ENCODE assay signal across 17 mouse cellular contexts in genomic region chr12:106001775-106002174, GRCm38 (mm10). TPM values are rescaled to one million over a fixed set of nuclear protein-coding genes. Genes with fewer than 3 reads are reported as not detected.
DNase-seq lines count a peak whose midpoint lies in the region; ATAC-seq and TF ChIP-seq lines count a peak whose summit lies in the region.
"Had no signal": no experiment of that assay in that cellular context is flagged by ENCODE, and none has a peak within 500 bp of the region (broad histone marks: within the 10 kb centered on the region; RNA-seq: fewer than 3 reads in every experiment).

No protein-coding gene starts in this region.

- no peak overlapping the region for H3K27ac ChIP-seq in stomach, postnatal 0 days (replicated peaks)
- H3K27ac ChIP-seq: forebrain, embryonic 15.5 days; heart, embryonic 13.5 days; hindbrain, embryonic 14.5 days; neural tube, embryonic 13.5 days had no signal

- H3K4me2 ChIP-seq in stomach, postnatal 0 days (replicated peaks; ENCODE audit: low read depth) = no peak overlapping the region
- H3K4me2 ChIP-seq: forebrain, embryonic 15.5 days; heart, embryonic 13.5 days; hindbrain, embryonic 14.5 days; neural tube, embryonic 13.5 days had no signal

- TF ChIP-seq CTCF in stomach, postnatal 0 days (IDR thresholded peaks at IDR 0.05; ENCODE audit: low read depth) = peak; percentile 22

- TF ChIP-seq EP300 in stomach, postnatal 0 days (optimal IDR thresholded peaks at IDR 0.05) = no peak

- H3K36me3 ChIP-seq in stomach, postnatal 0 days (ENCODE audit: control insufficient read depth, insufficient read depth, low read length) = no peaks in the 10 kb centered on the region
- H3K36me3 ChIP-seq: forebrain, embryonic 15.5 days; heart, embryonic 13.5 days; neural tube, embryonic 13.5 days had no signal

- DNase-seq in cerebellum, postnatal 10 days = peak; percentile 37 to 59
- DNase-seq in cerebellum, postnatal 36 days = no peak
- peak; percentile 60 for DNase-seq in layer of hippocampus, adult 11-12 months (ENCODE audit: low spot score)
- no peak for DNase-seq in layer of hippocampus, postnatal 25 days (ENCODE audit: extremely low spot score in 1 of 2, low spot score in 1 of 2)
- peak; percentile 36 for DNase-seq in retina, postnatal 1 day
- no peak for DNase-seq in retina, embryonic 14.5 days (ENCODE audit: low spot score)
- no peak for DNase-seq in stomach, postnatal 0 days (ENCODE audit: low spot score)
- DNase-seq in kidney, adult 11 months = no peak
- DNase-seq: cerebellum, adult 18-20 months; gastrocnemius, postnatal 25 days; kidney, postnatal 10 days; thymus, adult 2 months had no signal

- ATAC-seq in stomach, postnatal 0 days (ENCODE audit: low FRiP score, low TSS enrichment) = no peak
- ATAC-seq: forebrain, embryonic 15.5 days; intestine, postnatal 0 days had no signal

- no peaks in the 10 kb centered on the region for H3K4me1 ChIP-seq in stomach, postnatal 0 days (replicated peaks; ENCODE audit: control insufficient read depth, insufficient read depth)
- H3K4me1 ChIP-seq: heart, embryonic 13.5 days had no signal

- H3K27me3 ChIP-seq in stomach, postnatal 0 days (ENCODE audit: control insufficient read depth, insufficient read depth, low read length) = no peaks in the 10 kb centered on the region
- H3K27me3 ChIP-seq: forebrain, embryonic 15.5 days; heart, embryonic 13.5 days; neural tube, embryonic 13.5 days had no signal

- H3K9ac ChIP-seq in stomach, postnatal 0 days (ENCODE audit: low read length) = no peak overlapping the region
- H3K9ac ChIP-seq: forebrain, embryonic 15.5 days; heart, embryonic 13.5 days; hindbrain, embryonic 14.5 days; neural tube, embryonic 13.5 days had no signal

- no peak overlapping the region for H3K4me3 ChIP-seq in stomach, postnatal 0 days (ENCODE audit: low read depth, low read length)
- H3K4me3 ChIP-seq: forebrain, embryonic 15.5 days; heart, embryonic 13.5 days; neural tube, embryonic 13.5 days had no signal

- no peaks in the 10 kb centered on the region for H3K9me3 ChIP-seq in stomach, postnatal 0 days (ENCODE audit: control insufficient read depth, low read length)
- H3K9me3 ChIP-seq: forebrain, embryonic 15.5 days; heart, embryonic 13.5 days; neural tube, embryonic 13.5 days had no signal

- 49% methylated on average over 8 of the region's 8 CpGs for WGBS in stomach, postnatal 0 days

RNA-seq across cellular contexts. Expression of gene Vrk1, which starts 8.3 kb away (rescaled TPM):
- total RNA-seq in layer of hippocampus, postnatal 25 days (2021) = 10 to 100 TPM; 16.6 to 17.7 TPM
- polyA plus RNA-seq in stomach, postnatal 0 days (2015; fragmentation: Nextera tagmentation; extraction: Ambion mirVana) = 23.9 and 26.7 TPM in 2 replicates

Comparison
In these comparisons a context has a peak if more than half of its experiments do, and no peak if none do; other contexts are left out.
1. DNase-seq: peak in cerebellum, postnatal 10 days (2 of 2), layer of hippocampus, adult 11-12 months (single experiment) and retina, postnatal 1 day (single experiment); none in cerebellum, postnatal 36 days (0 of 2), layer of hippocampus, postnatal 25 days (0 of 2), retina, embryonic 14.5 days (single experiment), stomach, postnatal 0 days (single experiment) and kidney, adult 11 months (single experiment).